Mouse (Mus musculus): ENCODE measurements around the gene Klk8. TPM values are rescaled to one million over a fixed set of nuclear protein-coding genes. Genes with fewer than 3 reads are reported as not detected.
A peak's percentile ranks its signal among the peaks of the same experiment; 100 is the strongest.

Klk8 gene
- polyA plus RNA-seq, 1 experiment from 2014 or later = 31.0 TPM

- Histone ChIP-seq H3K4me3 (replicated peaks; ENCODE audit: low read length) (no peak within 1 kb of the TSS), H3K27me3 (ENCODE audit: control insufficient read depth, insufficient read depth, low read length) (no peaks in the 10 kb centered on the region), H3K36me3 (ENCODE audit: control insufficient read depth, insufficient read depth, low read length) (no peaks in the 10 kb centered on the region), H3K9ac (ENCODE audit: low read length) (no peak within 1 kb of the TSS), H3K4me1 (ENCODE audit: control insufficient read depth, insufficient read depth, low read length) (no peaks in the 10 kb centered on the region), H3K27ac (ENCODE audit: low read length) (no peak within 1 kb of the TSS), H3K4me2 (ENCODE audit: low read depth, low read length) (no peak within 1 kb of the TSS), H3K9me3 (replicated peaks; ENCODE audit: control insufficient read depth, low read length) (no peaks in the 10 kb centered on the region)
- WGBS = 50% methylated on average over 5 of the region's 5 CpGs
- ATAC-seq (ENCODE audit: insufficient read depth, low FRiP score) = no peak
Measured at GRCm38 (mm10) chr7:43810994-43811393, 13.6 kb downstream of the Klk8 start, which contains the start of gene Klk7. Klk7 (plus strand) TSS chr7:43811294.

DNA sequence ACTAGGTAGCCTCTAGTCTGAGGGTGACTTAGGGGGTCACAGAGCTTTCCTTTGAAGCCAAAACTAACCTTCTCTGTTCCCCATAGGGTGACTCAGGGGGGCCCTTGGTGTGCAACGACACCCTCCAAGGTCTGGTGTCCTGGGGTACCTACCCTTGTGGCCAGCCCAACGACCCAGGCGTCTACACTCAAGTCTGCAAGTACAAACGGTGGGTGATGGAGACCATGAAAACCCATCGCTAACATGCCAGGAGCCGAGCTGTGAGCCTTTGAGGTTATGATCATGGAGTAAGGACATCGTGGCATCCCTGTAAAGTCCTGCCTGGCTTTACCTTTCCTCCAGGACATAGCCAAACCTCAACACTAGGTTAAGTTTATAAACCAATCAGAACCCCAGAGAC is 17.8 kb downstream of the Klk8 start:
- no peaks in the 10 kb centered on the region for H3K36me3 ChIP-seq (ENCODE audit: control insufficient read depth, insufficient read depth, low read length)
- H3K4me3 ChIP-seq (replicated peaks; ENCODE audit: low read length) = no peak overlapping the region
- H3K9ac ChIP-seq (ENCODE audit: low read length) = no peak overlapping the region
- H3K4me2 ChIP-seq (ENCODE audit: low read depth, low read length) = no peak overlapping the region
- no peaks in the 10 kb centered on the region for H3K27me3 ChIP-seq (ENCODE audit: control insufficient read depth, insufficient read depth, low read length)
- H3K4me1 ChIP-seq (ENCODE audit: control insufficient read depth, insufficient read depth, low read length) = no peaks in the 10 kb centered on the region
- WGBS = 85% methylated on average over 7 of the region's 7 CpGs
- ATAC-seq (ENCODE audit: insufficient read depth, low FRiP score) = no peak
- no peak overlapping the region for H3K27ac ChIP-seq (ENCODE audit: low read length)
- no peaks in the 10 kb centered on the region for H3K9me3 ChIP-seq (replicated peaks; ENCODE audit: control insufficient read depth, low read length)

DNA sequence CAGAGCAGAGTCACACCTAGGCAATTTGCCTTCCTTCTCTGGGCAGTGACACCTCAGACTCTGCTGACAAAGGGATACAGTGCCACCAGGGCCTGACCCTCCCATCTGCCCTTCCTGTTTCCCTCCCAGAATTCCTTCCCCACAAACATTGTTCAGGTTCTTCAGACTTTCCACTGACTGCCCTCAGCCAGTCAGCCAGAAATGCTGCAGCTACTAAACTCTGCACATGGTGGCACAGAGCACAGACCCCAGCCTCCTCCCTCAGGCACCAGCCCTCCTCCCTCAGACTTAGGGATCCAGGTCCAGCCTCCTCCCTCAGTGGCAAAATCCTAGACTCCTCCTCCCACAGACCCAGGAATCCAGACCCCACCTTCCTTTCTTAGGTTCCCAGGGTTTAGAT is 19.4 kb downstream of the Klk8 start:
- Histone ChIP-seq H3K9ac (ENCODE audit: low read length) (no peak overlapping the region), H3K27ac (ENCODE audit: low read length) (no peak overlapping the region), H3K27me3 (ENCODE audit: control insufficient read depth, insufficient read depth, low read length) (no peaks in the 10 kb centered on the region), H3K9me3 (replicated peaks; ENCODE audit: control insufficient read depth, low read length) (no peaks in the 10 kb centered on the region), H3K36me3 (ENCODE audit: control insufficient read depth, insufficient read depth, low read length) (no peaks in the 10 kb centered on the region), H3K4me1 (ENCODE audit: control insufficient read depth, insufficient read depth, low read length) (no peaks in the 10 kb centered on the region), H3K4me3 (replicated peaks; ENCODE audit: low read length) (no peak overlapping the region), H3K4me2 (ENCODE audit: low read depth, low read length) (no peak overlapping the region)
- no peak for ATAC-seq (ENCODE audit: insufficient read depth, low FRiP score)

GRCm38 (mm10) chr7:43821581-43821980 is 24.2 kb downstream of the Klk8 start:
- Histone ChIP-seq H3K36me3 (ENCODE audit: control insufficient read depth, insufficient read depth, low read length) (no peaks in the 10 kb centered on the region), H3K4me3 (replicated peaks; ENCODE audit: low read length) (no peak overlapping the region), H3K4me2 (ENCODE audit: low read depth, low read length) (no peak overlapping the region), H3K27ac (ENCODE audit: low read length) (no peak overlapping the region), H3K9me3 (replicated peaks; ENCODE audit: control insufficient read depth, low read length) (no peaks in the 10 kb centered on the region), H3K4me1 (ENCODE audit: control insufficient read depth, insufficient read depth, low read length) (no peaks in the 10 kb centered on the region), H3K9ac (ENCODE audit: low read length) (no peak overlapping the region), H3K27me3 (ENCODE audit: control insufficient read depth, insufficient read depth, low read length) (no peaks in the 10 kb centered on the region)
- ATAC-seq (ENCODE audit: insufficient read depth, low FRiP score) = no peak
- 83% methylated on average over 7 of the region's 7 CpGs for WGBS

DNA sequence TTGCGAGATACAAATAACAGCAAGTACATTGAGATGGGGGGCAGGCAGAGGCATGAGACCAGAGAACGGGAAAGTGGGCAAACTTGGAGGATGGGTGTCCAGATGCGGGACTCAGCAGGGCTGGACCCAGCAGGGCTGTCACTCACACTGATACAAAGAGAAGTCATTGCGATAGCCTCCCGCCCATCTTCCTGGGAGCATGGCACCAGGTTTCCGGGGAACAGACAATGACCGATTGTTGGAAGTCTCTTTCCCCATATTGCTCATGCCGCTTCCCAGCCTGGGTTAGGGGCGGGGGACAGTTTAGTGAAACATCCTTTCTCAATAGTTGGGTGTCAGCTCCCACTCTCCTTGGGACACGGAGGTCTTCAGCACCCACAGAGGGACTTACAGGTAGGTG is 26.8 kb downstream of the Klk8 start, which contains the start of gene Klk6:
Klk6 (plus strand) TSS at position 301 of the 400 bp plus-strand sequence.
- no peaks in the 10 kb centered on the region for H3K36me3 ChIP-seq (ENCODE audit: control insufficient read depth, insufficient read depth, low read length)
- ATAC-seq (ENCODE audit: insufficient read depth, low FRiP score) = no peak
- WGBS = 75% methylated on average over 10 of the region's 10 CpGs
- no peak within 1 kb of the TSS for H3K4me3 ChIP-seq (replicated peaks; ENCODE audit: low read length)
- no peaks in the 10 kb centered on the region for H3K4me1 ChIP-seq (ENCODE audit: control insufficient read depth, insufficient read depth, low read length)
- no peaks in the 10 kb centered on the region for H3K27me3 ChIP-seq (ENCODE audit: control insufficient read depth, insufficient read depth, low read length)
- H3K9ac ChIP-seq (ENCODE audit: low read length) = no peak within 1 kb of the TSS
- H3K9me3 ChIP-seq (replicated peaks; ENCODE audit: control insufficient read depth, low read length) = no peaks in the 10 kb centered on the region
- H3K27ac ChIP-seq (ENCODE audit: low read length) = no peak within 1 kb of the TSS
- no peak within 1 kb of the TSS for H3K4me2 ChIP-seq (ENCODE audit: low read depth, low read length)

- H3K4me1 ChIP-seq (ENCODE audit: control insufficient read depth, insufficient read depth, low read length) = no peaks in the 10 kb centered on the region
- no peaks in the 10 kb centered on the region for H3K9me3 ChIP-seq (replicated peaks; ENCODE audit: control insufficient read depth, low read length)
- H3K4me2 ChIP-seq (ENCODE audit: low read depth, low read length) = no peak overlapping the region
- no peak overlapping the region for H3K4me3 ChIP-seq (replicated peaks; ENCODE audit: low read length)
- no peak overlapping the region for H3K27ac ChIP-seq (ENCODE audit: low read length)
- no peaks in the 10 kb centered on the region for H3K36me3 ChIP-seq (ENCODE audit: control insufficient read depth, insufficient read depth, low read length)
- no peaks in the 10 kb centered on the region for H3K27me3 ChIP-seq (ENCODE audit: control insufficient read depth, insufficient read depth, low read length)
- no peak for ATAC-seq (ENCODE audit: insufficient read depth, low FRiP score)
- no peak overlapping the region for H3K9ac ChIP-seq (ENCODE audit: low read length)
- 82% methylated on average over 5 of the region's 5 CpGs for WGBS
Measured at GRCm38 (mm10) chr7:43826056-43826455, 28.7 kb downstream of the Klk8 start.

DNA sequence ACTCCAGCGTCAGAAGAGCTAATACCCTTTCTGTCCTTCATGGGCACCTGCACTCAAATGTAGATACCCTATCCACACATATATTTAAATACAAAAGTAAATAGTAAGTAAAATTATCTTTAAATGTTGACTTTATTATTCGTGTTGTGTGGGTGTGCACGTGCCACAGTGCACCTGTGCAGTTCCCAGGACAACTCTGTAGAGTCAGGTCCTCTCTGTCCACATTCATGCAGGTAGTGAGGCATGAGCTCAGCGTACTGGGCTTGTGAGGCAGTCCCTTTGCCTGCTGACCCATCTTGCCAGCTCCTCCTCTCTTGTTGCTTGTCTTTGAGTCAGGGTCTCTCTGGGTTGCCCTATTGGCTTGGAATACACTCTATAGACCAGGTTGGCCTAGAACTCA is 30.3 kb downstream of the Klk8 start:
- peak; percentile 73; the same call in 1 of the 2 replicates for ATAC-seq (ENCODE audit: insufficient read depth, low FRiP score)
- no peak overlapping the region for H3K4me2 ChIP-seq (ENCODE audit: low read depth, low read length)
- H3K27me3 ChIP-seq (ENCODE audit: control insufficient read depth, insufficient read depth, low read length) = no peaks in the 10 kb centered on the region

GRCm38 (mm10) chr7:43829006-43829405 is 31.6 kb downstream of the Klk8 start:
- no peaks in the 10 kb centered on the region for H3K36me3 ChIP-seq (ENCODE audit: control insufficient read depth, insufficient read depth, low read length)
- 89% methylated on average over 8 of the region's 8 CpGs for WGBS
- no peak overlapping the region for H3K9ac ChIP-seq (ENCODE audit: low read length)
- no peak for ATAC-seq (ENCODE audit: insufficient read depth, low FRiP score)
- no peak overlapping the region for H3K27ac ChIP-seq (ENCODE audit: low read length)
- H3K27me3 ChIP-seq (ENCODE audit: control insufficient read depth, insufficient read depth, low read length) = no peaks in the 10 kb centered on the region
- no peaks in the 10 kb centered on the region for H3K9me3 ChIP-seq (replicated peaks; ENCODE audit: control insufficient read depth, low read length)
- no peak overlapping the region for H3K4me3 ChIP-seq (replicated peaks; ENCODE audit: low read length)
- H3K4me1 ChIP-seq (ENCODE audit: control insufficient read depth, insufficient read depth, low read length) = no peaks in the 10 kb centered on the region
- H3K4me2 ChIP-seq (ENCODE audit: low read depth, low read length) = no peak overlapping the region

More for the DNA sequence above, 30.3 kb downstream of the Klk8 start:
- Histone ChIP-seq H3K4me1 (ENCODE audit: control insufficient read depth, insufficient read depth, low read length) (no peaks in the 10 kb centered on the region), H3K4me3 (replicated peaks; ENCODE audit: low read length) (no peak overlapping the region), H3K9ac (ENCODE audit: low read length) (no peak overlapping the region), H3K9me3 (replicated peaks; ENCODE audit: control insufficient read depth, low read length) (no peaks in the 10 kb centered on the region), H3K36me3 (ENCODE audit: control insufficient read depth, insufficient read depth, low read length) (no peaks in the 10 kb centered on the region), H3K27ac (ENCODE audit: low read length) (no peak overlapping the region)
- WGBS = 63% methylated on average over 4 of the region's 4 CpGs

DNA sequence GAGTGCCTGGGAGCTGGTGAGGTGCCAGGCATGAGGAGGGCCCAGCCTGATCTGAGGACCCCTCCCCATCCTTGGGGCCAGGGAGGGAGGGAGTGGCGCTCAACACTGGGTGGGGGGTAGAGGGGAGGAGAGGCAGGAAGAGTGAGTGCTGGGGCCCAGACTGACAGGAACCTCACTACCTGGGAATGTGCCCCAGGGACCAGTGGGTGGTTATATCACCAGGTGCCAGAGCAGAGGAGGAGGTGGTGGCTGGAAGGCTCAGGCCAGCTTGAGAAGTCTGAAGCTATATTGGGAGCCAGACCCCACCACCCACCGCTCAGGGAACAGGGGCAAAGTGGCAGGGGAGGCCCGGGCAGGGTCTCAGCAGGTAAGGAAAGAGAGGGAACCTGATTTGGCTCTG is 44.3 kb downstream of the Klk8 start, which contains the start of gene Klk5:
Klk5 (plus strand) TSS at position 271 of the 400 bp plus-strand sequence.
- Histone ChIP-seq H3K4me2 (ENCODE audit: low read depth, low read length) (no peak within 1 kb of the TSS), H3K4me1 (ENCODE audit: control insufficient read depth, insufficient read depth, low read length) (no peaks in the 10 kb centered on the region), H3K4me3 (replicated peaks; ENCODE audit: low read length) (no peak within 1 kb of the TSS), H3K9ac (ENCODE audit: low read length) (no peak within 1 kb of the TSS), H3K9me3 (replicated peaks; ENCODE audit: control insufficient read depth, low read length) (no peaks in the 10 kb centered on the region), H3K27ac (ENCODE audit: low read length) (no peak within 1 kb of the TSS), H3K36me3 (ENCODE audit: control insufficient read depth, insufficient read depth, low read length) (no peaks in the 10 kb centered on the region), H3K27me3 (ENCODE audit: control insufficient read depth, insufficient read depth, low read length) (no peaks in the 10 kb centered on the region)
- ATAC-seq (ENCODE audit: insufficient read depth, low FRiP score) = no peak
- WGBS = 45% methylated on average over 3 of the region's 3 CpGs

DNA sequence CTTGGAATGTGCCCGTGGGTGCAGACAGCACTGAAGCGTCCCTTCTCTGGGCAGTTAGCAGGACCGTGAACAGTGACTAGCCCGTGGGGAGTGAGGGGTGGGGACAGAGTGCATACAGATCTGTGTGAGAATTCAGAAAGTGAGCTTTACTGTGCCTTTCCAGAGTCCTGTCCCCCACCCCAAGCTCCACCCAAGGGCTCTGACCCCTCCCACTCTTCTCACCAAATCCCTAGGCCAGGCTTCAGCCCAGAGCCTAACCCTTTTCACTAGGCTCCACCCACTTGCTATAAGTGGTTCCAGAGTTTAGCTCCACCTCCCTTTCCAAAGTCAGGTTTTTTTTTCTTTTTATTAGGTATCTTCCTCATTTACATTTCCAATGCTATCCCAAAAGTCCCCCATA is 46.4 kb downstream of the Klk8 start:
- Histone ChIP-seq H3K27me3 (ENCODE audit: control insufficient read depth, insufficient read depth, low read length) (no peaks in the 10 kb centered on the region), H3K9me3 (replicated peaks; ENCODE audit: control insufficient read depth, low read length) (no peaks in the 10 kb centered on the region), H3K9ac (ENCODE audit: low read length) (no peak overlapping the region), H3K4me3 (replicated peaks; ENCODE audit: low read length) (no peak overlapping the region), H3K4me1 (ENCODE audit: control insufficient read depth, insufficient read depth, low read length) (no peaks in the 10 kb centered on the region), H3K4me2 (ENCODE audit: low read depth, low read length) (no peak overlapping the region), H3K27ac (ENCODE audit: low read length) (no peak overlapping the region), H3K36me3 (ENCODE audit: control insufficient read depth, insufficient read depth, low read length) (no peaks in the 10 kb centered on the region)
- WGBS = 84% methylated on average over 4 of the region's 4 CpGs
- ATAC-seq (ENCODE audit: insufficient read depth, low FRiP score) = 0 out of 2 replicates have a peak, but pooled peaks have one; percentile 25
